Comparison of ENCODE assay signal across 9 mouse cellular contexts in the genomic region with DNA sequence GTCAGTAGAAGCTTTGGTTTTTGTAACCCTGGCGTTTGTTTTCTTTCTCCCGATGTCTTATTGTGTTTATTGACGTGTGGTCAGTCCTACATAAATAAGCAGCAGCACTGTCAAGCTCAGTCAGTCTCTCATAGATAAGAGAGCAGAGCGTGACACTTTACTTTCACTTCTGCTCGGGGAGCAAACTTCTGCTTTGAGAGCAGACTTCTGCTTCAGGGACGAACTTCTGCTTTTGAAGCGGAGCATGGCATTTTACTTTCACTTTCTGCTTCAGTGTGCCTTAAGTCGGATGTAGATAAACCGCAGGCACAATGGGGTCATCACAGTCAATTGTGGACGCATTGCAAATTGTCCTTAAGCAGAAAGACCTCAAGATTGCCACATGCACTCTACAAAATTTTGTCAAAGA.
A peak's percentile ranks its signal among the peaks of the same experiment; 100 is the strongest.
DNase-seq lines count a peak whose midpoint lies in the region; ATAC-seq and TF ChIP-seq lines count a peak whose summit lies in the region.
"Had no signal": no experiment of that assay in that cellular context is flagged by ENCODE, and none has a peak within 500 bp of the region (broad histone marks: within the 10 kb centered on the region; RNA-seq: fewer than 3 reads in every experiment).

No protein-coding gene starts in this region.

- TF ChIP-seq CTCF in layer of hippocampus, adult 2 months (conservative IDR thresholded peaks at IDR 0.05) = no peak

- 0 out of 2 replicates have a peak overlapping the region, but pooled peaks have one; percentile 36 for H3K27ac ChIP-seq in layer of hippocampus, adult 2 months
- H3K27ac ChIP-seq: kidney, postnatal 0 days had no signal

- ATAC-seq in granulocyte monocyte progenitor cell, adult 5-6 weeks (replicated peaks; ENCODE audit: poor library complexity, severe bottlenecking) = peak; percentile 95

- no peak for DNase-seq in layer of hippocampus, adult 2 months (ENCODE audit: low spot score in 2 of 2)
- DNase-seq in layer of hippocampus, adult 8-10 months (ENCODE audit: low spot score in 2 of 2) = no peak
- DNase-seq in lung, postnatal 25 days (ENCODE audit: low spot score) = peak; percentile 80
- DNase-seq in thymus, postnatal 14 days = peak; percentile 47
- no peak for DNase-seq in neural tube, embryonic 10.5 days (ENCODE audit: extremely low spot score, low spot score)
- DNase-seq in frontal cortex, postnatal 14 days (ENCODE audit: low spot score in 2 of 2) = no peak
- DNase-seq in testis, postnatal 14 days (ENCODE audit: low spot score) = no peak

- no peak overlapping the region; the same call in 1 of the 2 replicates for H3K4me3 ChIP-seq in layer of hippocampus, adult 2 months

Comparison
In these comparisons a context has a peak if more than half of its experiments do, and no peak if none do; other contexts are left out.
1. DNase-seq: peak in lung, postnatal 25 days (single experiment) and thymus, postnatal 14 days (single experiment); none in layer of hippocampus, adult 2 months (0 of 2), layer of hippocampus, adult 8-10 months (0 of 2), neural tube, embryonic 10.5 days (single experiment), frontal cortex, postnatal 14 days (0 of 2) and testis, postnatal 14 days (single experiment).